18 mouse cellular contexts compared by ENCODE assay signal in the genomic region with DNA sequence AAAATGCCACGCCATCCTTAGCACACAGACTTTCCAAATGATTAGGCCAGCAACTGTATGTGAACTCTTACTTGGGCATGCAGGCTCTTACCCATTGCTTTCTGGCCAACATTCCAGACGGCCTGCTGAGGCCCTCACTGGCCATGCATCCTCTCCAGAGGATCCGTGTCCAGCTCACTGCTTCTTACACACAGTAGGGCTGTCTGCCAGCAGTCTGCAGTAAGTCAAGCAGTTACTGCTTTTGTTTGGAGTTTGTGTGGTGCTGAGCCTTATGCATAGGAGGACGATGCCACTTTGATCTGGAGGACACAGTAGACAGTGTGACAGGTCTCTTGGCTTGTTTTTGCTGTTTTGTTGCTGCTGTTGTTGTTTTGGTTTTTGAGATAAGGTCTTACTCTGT. TPM values are rescaled to one million over a fixed set of nuclear protein-coding genes. Genes with fewer than 3 reads are reported as not detected.
DNase-seq lines count a peak whose midpoint lies in the region; ATAC-seq and TF ChIP-seq lines count a peak whose summit lies in the region.
"Had no signal": no experiment of that assay in that cellular context is flagged by ENCODE, and none has a peak within 500 bp of the region (broad histone marks: within the 10 kb centered on the region; RNA-seq: fewer than 3 reads in every experiment).

No protein-coding gene starts in this region.

- DNase-seq in hindbrain, postnatal 0 days (ENCODE audit: low spot score): peak; percentile 5
- no peak for DNase-seq in hindbrain, embryonic 10.5 days (ENCODE audit: low spot score)
- DNase-seq in CH12.LX (ENCODE audit: extremely low read depth): no peak
- peak; percentile 2 for DNase-seq in brain, embryonic 14.5 days (ENCODE audit: low read depth)
- DNase-seq in heart, postnatal 0 days (ENCODE audit: low spot score): peak; percentile 38
- DNase-seq in kidney, postnatal 4 days: no peak
- DNase-seq: cerebellum, adult 11 months; forebrain, postnatal 0 days; gastrocnemius, adult 2 months; layer of hippocampus, postnatal 36 days; lung, postnatal 14 days had no signal

- no peak for TF ChIP-seq CTCF in hindbrain, postnatal 0 days (IDR thresholded peaks at IDR 0.05; ENCODE audit: low read depth)
- TF ChIP-seq CTCF in CH12.LX (conservative IDR thresholded peaks at IDR 0.05 in 1 of 2, IDR thresholded peaks at IDR 0.05 in 1 of 2; ENCODE audit: low read depth in 2 of 2, low read length in 2 of 2): no peak
- no peak for TF ChIP-seq CTCF in brain, embryonic 14.5 days (IDR thresholded peaks at IDR 0.05; ENCODE audit: borderline replicate concordance, extremely low read depth, insufficient read depth, insufficient read length)
- TF ChIP-seq CTCF in heart, postnatal 0 days (IDR thresholded peaks at IDR 0.05; ENCODE audit: low read depth): no peak
- no peak for TF ChIP-seq CTCF in intestine, postnatal 0 days (IDR thresholded peaks at IDR 0.05; ENCODE audit: low read depth)

- no peaks in the 10 kb centered on the region for H3K36me3 ChIP-seq in hindbrain, postnatal 0 days (ENCODE audit: insufficient read depth, low read length)
- no peaks in the 10 kb centered on the region for H3K36me3 ChIP-seq in hindbrain, embryonic 10.5 days
- no peaks in the 10 kb centered on the region for H3K36me3 ChIP-seq in CH12.LX (replicated peaks in 1 of 2; ENCODE audit: control insufficient read depth in 1 of 2, insufficient read depth in 1 of 2, low read length in 1 of 2)
- H3K36me3 ChIP-seq in heart, postnatal 0 days (replicated peaks; ENCODE audit: control insufficient read depth, insufficient read depth, low read length): no peaks in the 10 kb centered on the region
- H3K36me3 ChIP-seq in intestine, postnatal 0 days (ENCODE audit: control insufficient read depth, insufficient read depth): no peaks in the 10 kb centered on the region
- H3K36me3 ChIP-seq: G1E; limb, embryonic 10.5 days; liver, embryonic 12.5 days had no signal

- H3K9ac ChIP-seq in hindbrain, postnatal 0 days (replicated peaks; ENCODE audit: low read length): no peak overlapping the region
- H3K9ac ChIP-seq in CH12.LX (ENCODE audit: insufficient read depth, low read depth): no peak overlapping the region
- no peak overlapping the region for H3K9ac ChIP-seq in heart, postnatal 0 days (replicated peaks; ENCODE audit: low read depth, low read length)
- no peak overlapping the region for H3K9ac ChIP-seq in intestine, postnatal 0 days (ENCODE audit: low read depth, low read length)
- H3K9ac ChIP-seq: forebrain, postnatal 0 days; hindbrain, embryonic 14.5 days; liver, embryonic 12.5 days had no signal

- H3K4me2 ChIP-seq in hindbrain, postnatal 0 days (ENCODE audit: low read depth, low read length): no peak overlapping the region
- H3K4me2 ChIP-seq in CH12.LX (ENCODE audit: insufficient read depth, low read depth, poor library complexity, severe bottlenecking): no peak overlapping the region
- no peak overlapping the region for H3K4me2 ChIP-seq in heart, postnatal 0 days (ENCODE audit: low read depth, low read length)
- no peak overlapping the region for H3K4me2 ChIP-seq in intestine, postnatal 0 days (replicated peaks; ENCODE audit: low read depth)
- H3K4me2 ChIP-seq: hindbrain, embryonic 14.5 days; liver, embryonic 12.5 days; midbrain, embryonic 11.5 days had no signal

- H3K27ac ChIP-seq in hindbrain, postnatal 0 days: no peak overlapping the region
- no peak overlapping the region for H3K27ac ChIP-seq in hindbrain, embryonic 10.5 days
- H3K27ac ChIP-seq in CH12.LX (ENCODE audit: insufficient read depth, low read depth): no peak overlapping the region
- peak overlapping the region; percentile 28; the same call in 1 of the 2 replicates for H3K27ac ChIP-seq in heart, postnatal 0 days (ENCODE audit: low read depth)
- no peak overlapping the region for H3K27ac ChIP-seq in intestine, postnatal 0 days (ENCODE audit: low read depth, low read length)
- H3K27ac ChIP-seq: gastrocnemius, adult 2 months; hindbrain, embryonic 14.5 days; limb, embryonic 10.5 days; liver, embryonic 12.5 days had no signal

- no peak overlapping the region for H3K4me3 ChIP-seq in hindbrain, postnatal 0 days (ENCODE audit: low read length)
- no peak overlapping the region for H3K4me3 ChIP-seq in hindbrain, embryonic 10.5 days
- no peak overlapping the region for H3K4me3 ChIP-seq in CH12.LX (replicated peaks in 1 of 3; ENCODE audit: low read depth in 2 of 3, low read length in 2 of 3, poor library complexity in 1 of 3)
- no peak overlapping the region for H3K4me3 ChIP-seq in heart, postnatal 0 days (ENCODE audit: low read depth, low read length)
- H3K4me3 ChIP-seq in intestine, postnatal 0 days (ENCODE audit: low read depth, low read length): no peak overlapping the region
- H3K4me3 ChIP-seq: gastrocnemius, adult 2 months; limb, embryonic 10.5 days; liver, embryonic 12.5 days had no signal

- H3K27me3 ChIP-seq in hindbrain, postnatal 0 days (ENCODE audit: insufficient read depth, low read length): no peaks in the 10 kb centered on the region
- H3K27me3 ChIP-seq in hindbrain, embryonic 10.5 days (ENCODE audit: insufficient read depth, poor library complexity, severe bottlenecking): no peaks in the 10 kb centered on the region
- no peaks in the 10 kb centered on the region for H3K27me3 ChIP-seq in CH12.LX (replicated peaks)
- no peaks in the 10 kb centered on the region for H3K27me3 ChIP-seq in heart, postnatal 0 days (ENCODE audit: control insufficient read depth, insufficient read depth, low read length)
- no peaks in the 10 kb centered on the region for H3K27me3 ChIP-seq in intestine, postnatal 0 days (replicated peaks; ENCODE audit: control insufficient read depth, insufficient read depth, low read length)
- H3K27me3 ChIP-seq: liver, embryonic 12.5 days had no signal

- no peaks in the 10 kb centered on the region for H3K4me1 ChIP-seq in hindbrain, postnatal 0 days (ENCODE audit: insufficient read depth, low read length)
- no peaks in the 10 kb centered on the region for H3K4me1 ChIP-seq in hindbrain, embryonic 10.5 days (replicated peaks)
- H3K4me1 ChIP-seq in CH12.LX (ENCODE audit: control insufficient read depth in 1 of 2, insufficient read depth in 2 of 2): peaks cover 9 to 18% of the 10 kb centered on the region in 2 experiments
- no peaks in the 10 kb centered on the region for H3K4me1 ChIP-seq in heart, postnatal 0 days (ENCODE audit: control insufficient read depth, insufficient read depth)
- H3K4me1 ChIP-seq in intestine, postnatal 0 days (replicated peaks; ENCODE audit: control insufficient read depth, insufficient read depth, low read length): no peaks in the 10 kb centered on the region
- H3K4me1 ChIP-seq: liver, embryonic 12.5 days had no signal

- dilution Hi-C loops in CH12.LX (cut with MboI; ENCODE audit: extremely low pct_ligation_motif_present, extremely low pct_unique_long_range_greater_than_20kb, low sequenced_read_pairs): no loop called here

- WGBS in hindbrain, postnatal 0 days: 32% methylated on average over 4 of the region's 4 CpGs
- WGBS in hindbrain, embryonic 10.5 days: 66% methylated on average over 4 of the region's 4 CpGs
- 36% methylated on average over 4 of the region's 4 CpGs for WGBS in heart, postnatal 0 days
- WGBS in intestine, postnatal 0 days: 63% methylated on average over 4 of the region's 4 CpGs

- in situ Hi-C loops in CH12.LX (cut with MboI; ENCODE audit: low pct_ligation_motif_present, low pct_unique_long_range_greater_than_20kb, low sequenced_read_pairs): no loop called here

- 0 out of 2 replicates have a peak, but pooled peaks have one; percentile 24 for ATAC-seq in hindbrain, postnatal 0 days
- ATAC-seq in heart, postnatal 0 days (ENCODE audit: insufficient read depth, low read depth): no peak
- ATAC-seq in intestine, postnatal 0 days: no peak
- ATAC-seq: forebrain, postnatal 0 days; intestine, embryonic 16.5 days; liver, embryonic 12.5 days had no signal

- no peak for TF ChIP-seq POLR2A in CH12.LX (IDR thresholded peaks at IDR 0.05; ENCODE audit: low read depth, low read length)
- TF ChIP-seq POLR2A in brain, embryonic 14.5 days (IDR thresholded peaks at IDR 0.05; ENCODE audit: borderline replicate concordance, extremely low read depth, insufficient read depth, insufficient read length, poor library complexity, severe bottlenecking): no peak

- H3K79me2 ChIP-seq in CH12.LX (replicated peaks; ENCODE audit: control insufficient read depth, extremely low read depth, insufficient read depth, poor library complexity, severe bottlenecking): no peaks in the 10 kb centered on the region

- TF ChIP-seq RAD21 in CH12.LX (IDR thresholded peaks at IDR 0.05; ENCODE audit: low read depth, low read length): no peak

- TF ChIP-seq EP300 in CH12.LX (IDR thresholded peaks at IDR 0.05; ENCODE audit: low read length): no peak
- TF ChIP-seq EP300 in heart, postnatal 0 days (IDR thresholded peaks at IDR 0.05; ENCODE audit: low read depth): no peak

- H3K9me3 ChIP-seq in hindbrain, postnatal 0 days (ENCODE audit: low read length): no peaks in the 10 kb centered on the region
- H3K9me3 ChIP-seq in hindbrain, embryonic 10.5 days: peaks cover 3% of the 10 kb centered on the region; the same call in 1 of the 2 replicates
- peaks cover 2% of the 10 kb centered on the region for H3K9me3 ChIP-seq in CH12.LX (replicated peaks; ENCODE audit: low read length)
- H3K9me3 ChIP-seq in heart, postnatal 0 days (replicated peaks; ENCODE audit: control insufficient read depth, low read length): no peaks in the 10 kb centered on the region
- H3K9me3 ChIP-seq in intestine, postnatal 0 days (ENCODE audit: control insufficient read depth): no peaks in the 10 kb centered on the region
- H3K9me3 ChIP-seq: G1E; limb, embryonic 10.5 days; liver, embryonic 12.5 days had no signal

RNA-seq across cellular contexts. Expression of a gene that starts 36.6 kb away (rescaled TPM):
- total RNA-seq in hindbrain, postnatal 0 days (2014; rRNA removed): 15.7 and 22.9 TPM in 2 replicates
- 15.3 and 15.7 TPM in 2 replicates for polyA plus RNA-seq in hindbrain, postnatal 0 days (2015; fragmentation: Nextera tagmentation; extraction: Ambion mirVana)
- 4.6 and 5.0 TPM in 2 replicates for polyA plus RNA-seq in hindbrain, embryonic 10.5 days (2016; fragmentation: Nextera tagmentation; extraction: Ambion mirVana)
- total RNA-seq in CH12.LX (2012; rRNA removed) (4.7 and 8.9 TPM in 2 replicates), CH12.LX (2014; rRNA removed) (2.2 and 3.5 TPM in 2 replicates)
- 3.4 and 4.4 TPM in 2 replicates for polyA plus RNA-seq in CH12.LX (2012; ENCODE audit: insufficient read length, low read depth)
- 1.6 and 2.6 TPM in 2 replicates for polyA plus RNA-seq in brain, embryonic 14.5 days (2012; rRNA removed)
- 51.4 and 59.5 TPM in 2 replicates for total RNA-seq in heart, postnatal 0 days (2014; rRNA removed; ENCODE audit: low replicate concordance)
- 24.2 and 26.5 TPM in 2 replicates for polyA plus RNA-seq in heart, postnatal 0 days (2015; fragmentation: Nextera tagmentation; extraction: Ambion mirVana)
- 6.3 and 8.6 TPM in 2 replicates for polyA plus RNA-seq in intestine, postnatal 0 days (2015; fragmentation: Nextera tagmentation; extraction: Ambion mirVana)

RNA-seq across cellular contexts. Expression of a gene that starts 38.3 kb away (rescaled TPM):
- total RNA-seq in hindbrain, postnatal 0 days (2014; rRNA removed): 21.6 and 22.3 TPM in 2 replicates
- polyA plus RNA-seq in hindbrain, postnatal 0 days (2015; fragmentation: Nextera tagmentation; extraction: Ambion mirVana): 45.9 and 51.5 TPM in 2 replicates
- 68.2 and 78.5 TPM in 2 replicates for polyA plus RNA-seq in hindbrain, embryonic 10.5 days (2016; fragmentation: Nextera tagmentation; extraction: Ambion mirVana)
- total RNA-seq in CH12.LX (2012; rRNA removed) (80.0 and 94.1 TPM in 2 replicates), CH12.LX (2014; rRNA removed) (69.3 and 73.0 TPM in 2 replicates)
- polyA plus RNA-seq in CH12.LX (2012; ENCODE audit: insufficient read length, low read depth): 101 and 104 TPM in 2 replicates
- 33.0 and 33.9 TPM in 2 replicates for polyA plus RNA-seq in brain, embryonic 14.5 days (2012; rRNA removed)
- total RNA-seq in heart, postnatal 0 days (2014; rRNA removed; ENCODE audit: low replicate concordance): 61.4 and 81.9 TPM in 2 replicates
- polyA plus RNA-seq in heart, postnatal 0 days (2015; fragmentation: Nextera tagmentation; extraction: Ambion mirVana): 81.3 and 87.8 TPM in 2 replicates
- 75.1 and 78.8 TPM in 2 replicates for polyA plus RNA-seq in intestine, postnatal 0 days (2015; fragmentation: Nextera tagmentation; extraction: Ambion mirVana)

RNA-seq across cellular contexts. Expression of a gene that starts 39.0 kb away (rescaled TPM):
- 19.3 and 24.6 TPM in 2 replicates for total RNA-seq in hindbrain, postnatal 0 days (2014; rRNA removed)
- 25.7 and 26.4 TPM in 2 replicates for polyA plus RNA-seq in hindbrain, postnatal 0 days (2015; fragmentation: Nextera tagmentation; extraction: Ambion mirVana)
- polyA plus RNA-seq in hindbrain, embryonic 10.5 days (2016; fragmentation: Nextera tagmentation; extraction: Ambion mirVana): 71.8 and 86.4 TPM in 2 replicates
- total RNA-seq in CH12.LX (2012; rRNA removed) (31.9 and 42.6 TPM in 2 replicates), CH12.LX (2014; rRNA removed) (50.5 and 63.7 TPM in 2 replicates)
- polyA plus RNA-seq in CH12.LX (2012; ENCODE audit: insufficient read length, low read depth): 51.9 and 66.1 TPM in 2 replicates
- 53.3 and 55.3 TPM in 2 replicates for polyA plus RNA-seq in brain, embryonic 14.5 days (2012; rRNA removed)
- total RNA-seq in heart, postnatal 0 days (2014; rRNA removed; ENCODE audit: low replicate concordance): 23.1 and 24.4 TPM in 2 replicates
- 28.8 and 29.3 TPM in 2 replicates for polyA plus RNA-seq in heart, postnatal 0 days (2015; fragmentation: Nextera tagmentation; extraction: Ambion mirVana)
- polyA plus RNA-seq in intestine, postnatal 0 days (2015; fragmentation: Nextera tagmentation; extraction: Ambion mirVana): 15.7 and 16.1 TPM in 2 replicates

Comparison
In these comparisons a context has a peak if more than half of its experiments do, and no peak if none do; other contexts are left out.
1. DNase-seq: peak in hindbrain, postnatal 0 days (single experiment), brain, embryonic 14.5 days (single experiment) and heart, postnatal 0 days (single experiment); none in hindbrain, embryonic 10.5 days (single experiment), CH12.LX (single experiment) and kidney, postnatal 4 days (0 of 2).